Mouse (Mus musculus): ENCODE measurements at regions not wholly inside any gene's neighbourhood (a gene's known extent, or its start where the extent isn't known, plus 50 kb on each side); places are given as distances from the start of the nearest gene placed in this dataset.

- no peak for DNase-seq
These were observed 105.7 kb downstream of the Samd5 start for GRCm38 (mm10) chr10:9569277-9569676.

GRCm38 (mm10) chr10:9557517-9558065, 117.4 kb downstream of the Samd5 start:
- no peak for DNase-seq

- no peak for DNase-seq
These were observed 117.9 kb downstream of the Samd5 start for GRCm38 (mm10) chr10:9557092-9557491.

GRCm38 (mm10) chr10:9553946-9554345, 121.1 kb downstream of the Samd5 start:
- DNase-seq = no peak

GRCm38 (mm10) chr10:9549913-9550709, 124.9 kb downstream of the Samd5 start:
- no peak for DNase-seq

- DNase-seq = no peak
These were observed 129.2 kb downstream of the Samd5 start for GRCm38 (mm10) chr10:9545807-9546206.

- no peak for DNase-seq
These were observed 130.8 kb downstream of the Samd5 start for GRCm38 (mm10) chr10:9544041-9544786.

GRCm38 (mm10) chr10:9541579-9541978, 133.4 kb downstream of the Samd5 start:
- no peak for DNase-seq

- no peak for DNase-seq
These were observed 137.3 kb downstream of the Samd5 start for GRCm38 (mm10) chr10:9537686-9538085.

GRCm38 (mm10) chr10:9534552-9534951, 140.5 kb downstream of the Samd5 start:
- no peak for DNase-seq

- DNase-seq = no peak
These were observed 141.7 kb downstream of the Samd5 start for GRCm38 (mm10) chr10:9533283-9533682.

- DNase-seq = no peak
These were observed 143.1 kb downstream of the Samd5 start for GRCm38 (mm10) chr10:9531931-9532330.

GRCm38 (mm10) chr10:9529408-9529807, 145.6 kb downstream of the Samd5 start:
- no peak for DNase-seq

- DNase-seq = no peak
These were observed 146.9 kb downstream of the Samd5 start for GRCm38 (mm10) chr10:9528066-9528465.

GRCm38 (mm10) chr10:9509764-9510390, 165.1 kb downstream of the Samd5 start:
- DNase-seq = no peak

GRCm38 (mm10) chr10:9509092-9509671, 165.8 kb downstream of the Samd5 start:
- no peak for DNase-seq

- DNase-seq = no peak
These were observed 171.2 kb downstream of the Samd5 start for GRCm38 (mm10) chr10:9503569-9504493.

- no peak for DNase-seq
These were observed 176.5 kb downstream of the Samd5 start for GRCm38 (mm10) chr10:9498550-9498949.

- DNase-seq = no peak
These were observed 178.0 kb downstream of the Samd5 start for GRCm38 (mm10) chr10:9497021-9497420.

GRCm38 (mm10) chr10:9495143-9495651, 179.8 kb downstream of the Samd5 start:
- DNase-seq = no peak

GRCm38 (mm10) chr10:9490416-9490815, 184.6 kb downstream of the Samd5 start:
- DNase-seq = no peak

GRCm38 (mm10) chr10:9462361-9462760, 212.6 kb downstream of the Samd5 start:
- no peak for DNase-seq

Data from cerebellum, adult 11-12 months (tissue).